Mouse (Mus musculus) small intestine, adult 2 months (tissue): ENCODE measurements at regions not wholly inside any gene's neighbourhood (a gene's known extent, or its start where the extent isn't known, plus 50 kb on each side); places are given as distances from the start of the nearest gene placed in this dataset.

Experiments used
- CTCF ChIP-seq: fragments of 200-500 bp; IDR thresholded peaks from 2 replicates; pipeline ENCODE4 v1.5.1; 2012; ENCODE audit warnings: low read depth, mild to moderate bottlenecking, control low read depth, inconsistent platforms, low read length, moderate library complexity, mixed read lengths; ENCODE audit not compliant: insufficient replicate concordance, insufficient read length; ENCODE audit errors: extremely low read depth
- POLR2A ChIP-seq: fragments of 200-500 bp; IDR thresholded peaks from 2 replicates; pipeline ENCODE4 v1.6.1; 2012; ENCODE audit warnings: low read depth, mild to moderate bottlenecking, control low read depth, inconsistent platforms, low read length, moderate library complexity

DNA sequence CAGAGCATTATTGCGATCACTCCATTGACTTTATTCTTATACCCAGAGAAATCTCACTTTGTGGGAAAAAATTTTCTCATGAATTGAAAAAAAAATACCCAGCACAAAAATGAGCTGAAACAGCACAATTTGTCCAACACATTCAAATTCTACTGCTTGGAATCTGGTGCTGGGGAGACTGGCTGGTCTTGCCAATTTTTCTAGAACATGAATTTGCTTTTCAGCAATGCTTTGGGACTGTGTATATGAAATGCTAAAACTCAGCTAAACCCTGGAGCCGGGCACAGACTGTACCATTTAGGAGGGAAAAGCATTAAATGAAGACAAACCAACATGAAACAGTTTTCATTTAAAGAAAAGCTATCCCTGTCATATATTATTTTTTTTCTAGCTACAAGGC, 252.2 kb downstream of the Zfp704 start:
- TF ChIP-seq CTCF, result no peak
- no peak for TF ChIP-seq POLR2A
